Mouse (Mus musculus) spleen, adult 2 months (tissue): Measurements from ENCODE around the gene Mzt1.

Experiments used
- CTCF ChIP-seq: fragments of 200-500 bp; IDR thresholded peaks from 2 replicates; pipeline ENCODE4 v1.5.1; 2011; ENCODE audit warnings: mild to moderate bottlenecking, inconsistent platforms; ENCODE audit not compliant: insufficient read depth, insufficient read length, insufficient replicate concordance; ENCODE audit errors: extremely low read depth
- POLR2A ChIP-seq: fragments of 200-500 bp; IDR thresholded peaks from 2 replicates; pipeline ENCODE4 v1.6.1; 2011; ENCODE audit warnings: low read depth, low read length, inconsistent platforms

- TF ChIP-seq CTCF (no peak), POLR2A (no peak)
These were observed 1.8 kb downstream of the Mzt1 start for GRCm38 (mm10) chr14:99044096-99044495.
